Mouse (Mus musculus) embryonic facial prominence, embryonic 11.5 days (tissue): ENCODE results near the gene Ihh. TPM values are rescaled to one million over a fixed set of nuclear protein-coding genes. Genes with fewer than 3 reads are reported as not detected.
A peak's percentile ranks its signal among the peaks of the same experiment; 100 is the strongest.

Experiments used
- ATAC-seq: fragments of 200-750 bp; cut with Nextera tagmentation; replicated peaks from 2 replicates; pipeline ENCODE4 v1.8.0; 2017; ENCODE audit warnings: low read depth; ENCODE audit not compliant: insufficient number of reproducible peaks, low FRiP score, low TSS enrichment
- DNase-seq: peaks from one replicate; pipeline ENCODE4 v3.0.0-alpha.2; 2015; ENCODE audit warnings: low spot score
- H3K27ac ChIP-seq: fragments of 300-500 bp; sonication (generic); replicated peaks from 2 replicates; pipeline ENCODE4 v1.5.1; 2014; ENCODE audit warnings: mild to moderate bottlenecking, low read depth, low read length, control low read depth
- H3K27me3 ChIP-seq: fragments of 300-500 bp; sonication (generic); 2 replicates; pipeline ENCODE4 v1.6.1; 2014; ENCODE audit warnings: mild to moderate bottlenecking, low read length, moderate library complexity, mixed read lengths; ENCODE audit not compliant: control insufficient read depth, insufficient read depth
- H3K36me3 ChIP-seq: fragments of 300-500 bp; sonication (generic); replicated peaks from 2 replicates; pipeline ENCODE4 v1.6.1; 2014; ENCODE audit warnings: low read depth, mild to moderate bottlenecking, low read length, moderate library complexity, mixed read lengths; ENCODE audit not compliant: control insufficient read depth, insufficient read depth
- H3K4me1 ChIP-seq: fragments of 300-500 bp; sonication (generic); 2 replicates; pipeline ENCODE4 v1.6.1; 2014; ENCODE audit warnings: low read length, mixed read lengths; ENCODE audit not compliant: control insufficient read depth, insufficient read depth
- H3K4me2 ChIP-seq: fragments of 300-500 bp; sonication (generic); 2 replicates; pipeline ENCODE4 v1.6.1; 2014; ENCODE audit warnings: low read depth, mild to moderate bottlenecking, control low read depth, low read length, moderate library complexity
- H3K4me3 ChIP-seq: fragments of 300-500 bp; sonication (generic); 2 replicates; pipeline ENCODE4 v1.5.1; 2014; ENCODE audit warnings: low read depth, low read length, control low read depth
- H3K9ac ChIP-seq: fragments of 300-500 bp; sonication (generic); replicated peaks from 2 replicates; pipeline ENCODE4 v1.6.1; 2014; ENCODE audit warnings: mild to moderate bottlenecking, control low read depth, low read length
- H3K9me3 ChIP-seq: fragments of 300-500 bp; sonication (generic); replicated peaks from 2 replicates; pipeline ENCODE4 v1.6.1; 2016; ENCODE audit warnings: mild to moderate bottlenecking, low read length, inconsistent platforms, mixed read lengths; ENCODE audit not compliant: control insufficient read depth
- WGBS: fragments of 180-500 bp; shearing (Covaris S2); extraction: QIAGEN DNeasy Blood & Tissue Kit; methylation state at CpG from one replicate; pipeline ENCODE4 v1.1.7; 2014; 5-methylcytosine and 5-hydroxymethylcytosine counted together
- microRNA counts: library from miRNA; unstranded; fragments of <30 nt; microRNA quantifications from one replicate; lab custom pipeline; 2016
- microRNA-seq: library from miRNA; unstranded; fragments of <30 nt; microRNA quantifications from one replicate; pipeline ENCODE4, GENCODE M21; 2016; ENCODE audit warnings: borderline number of aligned reads
- polyA plus RNA-seq: library from polyadenylated mRNA; unstranded; fragments of >200 nt; fragmentation: Nextera tagmentation; extraction: Ambion mirVana; gene quantifications from 2 replicates; pipeline ENCODE4 v1.2.1, GENCODE M21; 2014

Ihh gene
- polyA plus RNA-seq, 1 experiment from 2014 or later = not detected

DNA sequence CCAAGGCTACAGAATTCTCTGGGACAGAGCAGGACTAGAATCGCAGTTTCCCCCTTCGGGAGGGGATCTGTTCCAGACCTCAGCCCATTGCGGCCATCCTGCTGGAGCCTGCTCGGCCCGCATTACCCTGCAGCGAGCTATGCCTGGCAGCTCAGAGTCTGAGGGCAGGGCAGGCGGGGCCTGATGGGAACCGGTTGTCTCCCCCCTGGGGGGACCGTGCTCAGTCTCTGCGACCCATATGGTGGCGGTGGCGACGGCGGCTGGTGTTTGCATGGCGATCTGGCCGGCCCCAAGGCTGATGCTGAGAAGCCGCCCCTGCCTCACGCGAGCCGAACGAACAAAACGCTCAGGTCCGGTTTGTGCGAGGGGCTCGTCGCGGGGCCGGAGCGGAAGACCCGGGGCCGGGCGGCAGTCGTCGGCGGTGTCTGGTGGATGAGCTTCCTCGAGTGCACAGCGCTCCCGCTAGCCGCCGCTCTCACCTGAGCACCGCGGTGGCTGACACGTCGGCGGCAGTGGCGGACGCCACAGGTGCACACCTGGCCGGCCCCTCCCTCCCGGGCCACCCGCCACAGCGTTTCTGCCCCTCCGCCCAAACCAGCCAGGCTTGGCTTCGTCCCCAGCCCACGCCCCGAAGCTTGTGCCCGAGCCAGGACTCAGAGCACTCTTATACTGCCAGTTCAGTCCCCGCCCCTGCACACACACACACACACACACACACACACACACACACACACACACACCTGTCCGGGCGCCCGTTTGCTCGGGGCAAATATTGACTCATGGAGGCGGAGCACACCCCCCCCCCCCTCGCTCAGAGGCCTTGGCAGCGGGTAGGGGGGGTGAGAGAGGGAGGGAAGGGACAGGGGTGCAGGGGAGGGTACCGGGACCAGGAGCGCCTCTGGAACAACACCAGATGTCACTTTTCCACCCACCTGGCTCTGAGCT, 50.9 kb downstream of the Ihh start:
- H3K36me3 ChIP-seq = no peaks in the 10 kb centered on the region
- H3K4me3 ChIP-seq = peak overlapping the region; percentile 23
- no peaks in the 10 kb centered on the region for H3K9me3 ChIP-seq
- H3K27me3 ChIP-seq = peaks cover 56% of the 10 kb centered on the region
- ATAC-seq = no peak
- DNase-seq = peak; percentile 33
- peaks cover 8% of the 10 kb centered on the region; the same call in 1 of the 2 replicates for H3K4me1 ChIP-seq
- peak overlapping the region; percentile 59 for H3K4me2 ChIP-seq
- 1% methylated on average over 52 of the region's 66 CpGs for whole genome bisulfite sequencing
- no peak overlapping the region for H3K27ac ChIP-seq
- peak overlapping the region; percentile 6; the same call in 1 of the 2 replicates for H3K9ac ChIP-seq

DNA sequence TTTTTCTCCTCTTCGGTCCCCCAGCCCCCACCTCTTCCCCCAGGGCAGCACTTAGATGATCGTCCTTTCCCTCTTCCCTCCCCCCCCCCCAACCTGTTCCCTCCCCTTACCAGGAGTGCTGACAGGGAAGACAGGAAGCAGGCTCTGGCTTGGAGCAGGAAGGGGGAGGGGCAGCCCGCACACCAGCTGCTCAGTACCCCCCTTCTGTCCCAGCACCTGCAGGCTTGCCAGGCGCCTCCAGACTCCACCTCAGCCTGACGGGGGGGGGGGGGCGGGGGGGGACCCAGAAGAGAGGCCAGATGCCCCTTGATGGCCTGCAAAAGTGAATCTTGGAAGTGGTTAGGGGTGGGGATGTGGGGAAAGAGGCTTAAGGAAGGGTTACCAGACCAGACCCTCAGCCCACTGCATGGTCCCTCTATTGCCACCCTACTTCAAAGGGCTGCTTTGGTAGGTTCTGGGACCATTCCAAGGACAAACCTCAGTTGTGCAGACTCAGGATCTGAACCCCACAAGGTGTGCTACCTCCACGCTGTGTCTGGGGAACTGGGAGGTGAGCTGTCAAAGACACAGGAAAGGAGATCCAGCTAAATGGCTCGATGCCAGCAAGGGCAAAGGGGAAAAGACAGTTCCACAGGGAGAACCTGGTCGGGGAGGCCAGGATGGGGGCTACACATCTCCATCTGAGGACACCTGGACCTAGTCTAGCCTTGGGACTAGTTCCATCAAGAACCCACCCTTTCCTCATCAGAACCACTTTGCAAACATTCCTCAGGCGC, 52.6 kb downstream of the Ihh start:
- H3K4me3 ChIP-seq = no peak overlapping the region
- DNase-seq (no peak), ATAC-seq (no peak)

DNA sequence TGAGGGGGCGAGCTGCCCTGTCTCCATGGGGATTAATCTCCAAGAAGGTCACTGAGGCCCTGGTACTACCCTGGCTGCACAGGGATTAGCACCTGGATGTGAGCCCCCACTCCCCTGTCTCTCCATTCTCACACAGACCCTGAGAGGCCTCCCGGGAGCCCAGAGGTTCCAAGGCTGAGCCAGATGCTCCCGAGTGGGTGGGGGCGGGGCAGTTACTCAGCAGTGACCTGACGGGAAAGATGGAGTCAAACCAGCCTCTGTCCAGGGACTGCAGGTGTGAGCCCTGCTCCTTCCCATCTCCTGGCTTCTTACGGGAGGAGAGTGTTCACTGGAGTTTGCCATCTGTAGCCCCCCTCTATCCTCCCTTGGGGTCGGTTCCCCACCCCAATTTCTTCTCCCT, 53.5 kb downstream of the Ihh start:
- Histone ChIP-seq H3K4me3 (no peak overlapping the region), H3K9me3 (no peaks in the 10 kb centered on the region), H3K27ac (no peak overlapping the region), H3K27me3 (peaks cover 70% of the 10 kb centered on the region), H3K4me1 (peaks cover 8% of the 10 kb centered on the region; the same call in 1 of the 2 replicates), H3K9ac (no peak overlapping the region), H3K4me2 (no peak overlapping the region), H3K36me3 (no peaks in the 10 kb centered on the region)
- 2% methylated on average over 7 of the region's 7 CpGs for WGBS
- DNase-seq (no peak), ATAC-seq (0 out of 2 replicates have a peak, but pooled peaks have one; percentile 30)

More for the DNA sequence above, 52.6 kb downstream of the Ihh start:
- no peak overlapping the region for H3K4me2 ChIP-seq
- no peak overlapping the region for H3K27ac ChIP-seq
- no peaks in the 10 kb centered on the region for H3K9me3 ChIP-seq
- 5% methylated on average over 7 of the region's 10 CpGs for WGBS
- peaks cover 8% of the 10 kb centered on the region; the same call in 1 of the 2 replicates for H3K4me1 ChIP-seq
- H3K9ac ChIP-seq = no peak overlapping the region
- peaks cover 65% of the 10 kb centered on the region for H3K27me3 ChIP-seq
- H3K36me3 ChIP-seq = no peaks in the 10 kb centered on the region

MicroRNAs within 50 kb of the gene (microRNA counts, 519-probe panel; counts per million panel counts)
- not detected for microRNA mmu-miR-375 (lab: Ali Mortazavi, UCI)

Small RNA genes within 50 kb of the gene (microRNA-seq; reads per million reads assigned to microRNA genes)
- 956 reads per million, percentile 70 among the genes with 10 or more reads in this experiment for gene Mir375

Other genes starting within 250 kb of the Ihh start
- gene Cyp27a1, start 238.1 kb downstream of the Ihh start, polyA plus RNA-seq = 11.1 and 12.3 TPM in 2 replicates
- gene Prkag3, start 202.5 kb downstream of the Ihh start, polyA plus RNA-seq = not detected in 2 replicates
- gene Wnt6, start 179.8 kb downstream of the Ihh start, polyA plus RNA-seq = 15.5 and 19.1 TPM in 2 replicates
- 1.5 and 1.6 TPM in 2 replicates for gene Wnt10a, start 160.2 kb downstream of the Ihh start, polyA plus RNA-seq
- gene Cdk5r2, start 96.7 kb downstream of the Ihh start, polyA plus RNA-seq = 0.84 and 1.1 TPM in 2 replicates
- 0.40 and 0.62 TPM in 2 replicates for gene Fev, start 66.3 kb downstream of the Ihh start, polyA plus RNA-seq
- 0.62 and 5.2 TPM in 2 replicates for gene Cryba2, start 58.5 kb downstream of the Ihh start, polyA plus RNA-seq
- 0.06 TPM in 1 of 2 replicates, not detected in the other for gene Cfap65, start 16.1 kb downstream of the Ihh start, polyA plus RNA-seq
- gene Nhej1, start 173.5 kb upstream of the Ihh start, polyA plus RNA-seq = 12.0 and 12.5 TPM in 2 replicates
- 0.10 and 0.18 TPM in 2 replicates for gene Slc23a3, start 182.2 kb upstream of the Ihh start, polyA plus RNA-seq
- gene Cnppd1, start 191.0 kb upstream of the Ihh start, polyA plus RNA-seq = 33.8 and 37.2 TPM in 2 replicates
- gene Retreg2, start 191.1 kb upstream of the Ihh start, polyA plus RNA-seq = 27.7 and 38.0 TPM in 2 replicates
- gene Zfand2b, start 217.0 kb upstream of the Ihh start, polyA plus RNA-seq = 33.9 and 36.0 TPM in 2 replicates
- gene Abcb6, start 228.7 kb upstream of the Ihh start, polyA plus RNA-seq = 24.4 and 24.9 TPM in 2 replicates
- gene Ankzf1, start 240.5 kb upstream of the Ihh start, polyA plus RNA-seq = 16.8 TPM in 2 replicates
- 12.9 and 17.1 TPM in 2 replicates for gene Atg9a, start 240.5 kb upstream of the Ihh start, polyA plus RNA-seq